Mouse (Mus musculus): ENCODE data around the gene Ptges. TPM values are rescaled to one million over a fixed set of nuclear protein-coding genes. Genes with fewer than 3 reads are reported as not detected.

Ptges gene
- polyA plus RNA-seq, 1 experiment = not detected

DNA sequence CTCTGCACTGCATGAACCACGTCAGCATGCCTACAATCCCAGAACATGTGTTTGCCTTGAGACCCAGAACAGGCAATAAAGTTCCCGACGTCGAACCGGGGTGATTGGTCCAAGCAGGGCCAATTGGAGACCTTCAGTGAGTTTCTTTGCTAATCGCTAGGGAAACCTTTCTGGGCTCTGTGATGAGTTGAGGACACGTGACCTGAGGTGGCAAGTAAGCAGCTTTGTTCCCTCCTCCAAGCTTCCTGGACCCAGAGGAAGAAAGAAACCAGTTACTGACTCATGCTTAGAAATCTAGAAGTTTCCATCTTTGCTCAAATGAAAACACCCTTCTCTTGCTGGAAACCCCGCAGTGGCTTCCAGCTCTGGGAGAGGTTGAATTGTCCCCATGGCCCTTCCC, 16.6 kb downstream of the Ptges start:
- no peak for TF ChIP-seq GATA1 (IDR thresholded peaks at IDR 0.05; ENCODE audit: low read length)

DNA sequence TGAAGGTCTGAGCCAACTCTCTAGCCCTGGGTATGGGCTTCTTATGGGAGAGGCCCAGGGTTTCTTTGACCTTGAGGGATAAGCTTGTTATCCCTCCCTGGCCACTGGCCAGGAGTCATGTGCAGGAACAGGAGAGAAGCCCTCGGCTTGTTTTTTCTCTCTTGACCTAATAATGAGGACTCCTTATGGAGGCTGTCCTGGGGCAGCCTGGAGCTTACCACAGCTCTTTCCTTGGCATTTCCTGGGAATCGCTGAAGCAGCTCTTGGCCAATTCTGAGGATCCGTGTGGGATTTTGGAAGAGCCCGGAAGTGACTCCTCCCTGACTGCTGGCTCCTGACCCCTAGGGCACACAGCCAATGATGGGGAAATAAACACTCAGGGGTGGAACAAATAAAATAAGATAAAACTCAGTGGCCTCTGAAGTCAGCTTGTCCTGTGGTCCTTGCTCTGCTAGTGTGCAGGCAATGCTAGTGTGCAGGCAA, 17.3 kb downstream of the Ptges start:
- no peak for TF ChIP-seq GATA1 (IDR thresholded peaks at IDR 0.05; ENCODE audit: low read length)

DNA sequence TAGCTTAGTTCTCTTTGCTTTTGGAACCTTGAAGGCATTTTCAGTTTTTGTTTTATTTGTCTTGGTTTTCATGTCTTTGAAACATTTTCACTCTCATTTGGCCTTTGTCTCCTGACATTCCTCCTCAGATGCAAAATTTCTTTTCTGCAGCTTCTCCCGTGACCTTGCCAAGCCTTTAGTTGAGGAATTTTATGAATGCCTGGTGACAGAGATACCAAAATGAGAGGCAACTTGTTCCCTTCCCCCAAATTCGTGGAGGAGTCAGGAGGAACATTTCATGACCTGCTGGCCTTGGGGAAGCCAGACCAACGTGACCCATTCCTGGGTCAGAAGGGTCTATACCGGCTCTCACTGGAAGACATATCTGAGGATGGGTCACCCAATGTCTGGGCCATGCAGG, 23.0 kb downstream of the Ptges start:
- no peak for TF ChIP-seq GATA1 (IDR thresholded peaks at IDR 0.05; ENCODE audit: low read length)

DNA sequence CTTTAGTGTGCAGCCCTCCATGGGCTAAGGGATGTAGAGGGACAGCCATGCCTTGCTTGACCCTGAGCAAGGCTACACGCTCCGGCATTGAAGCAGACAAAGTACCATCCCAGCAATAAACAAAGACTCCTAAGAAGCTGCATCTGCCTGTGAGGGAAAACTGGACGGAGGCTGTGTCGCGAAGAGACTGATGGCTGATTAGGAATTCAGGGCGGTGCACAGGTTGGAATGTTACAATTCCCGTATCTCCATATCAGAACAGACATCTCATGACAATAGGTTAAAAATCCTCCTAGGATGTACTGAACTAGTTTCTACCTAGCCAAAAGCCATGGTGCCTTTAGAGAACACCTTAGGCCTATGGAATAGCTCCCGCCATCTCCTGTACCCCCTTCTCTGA, 23.8 kb downstream of the Ptges start:
- TF ChIP-seq GATA1 (IDR thresholded peaks at IDR 0.05; ENCODE audit: low read length) = no peak

DNA sequence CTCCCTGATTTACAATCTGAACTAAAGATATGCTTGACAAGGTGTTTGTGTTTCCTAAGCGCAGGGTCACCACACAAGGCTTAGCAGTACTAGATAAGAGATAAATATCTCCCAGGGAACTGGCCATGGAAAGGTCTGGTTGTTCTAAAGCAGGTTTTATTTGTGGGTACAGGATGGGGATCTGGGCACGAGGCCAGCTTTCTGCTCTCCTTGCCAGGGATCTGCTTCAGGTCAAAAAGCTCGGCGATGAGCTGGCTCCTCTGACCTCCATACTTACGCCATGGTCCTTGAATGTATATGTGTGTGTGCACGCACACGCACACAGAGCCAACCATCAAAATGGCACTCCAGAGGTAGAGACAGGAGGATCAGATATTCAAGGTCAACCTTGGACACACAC, 24.7 kb downstream of the Ptges start:
- no peak for TF ChIP-seq GATA1 (IDR thresholded peaks at IDR 0.05; ENCODE audit: low read length)

DNA sequence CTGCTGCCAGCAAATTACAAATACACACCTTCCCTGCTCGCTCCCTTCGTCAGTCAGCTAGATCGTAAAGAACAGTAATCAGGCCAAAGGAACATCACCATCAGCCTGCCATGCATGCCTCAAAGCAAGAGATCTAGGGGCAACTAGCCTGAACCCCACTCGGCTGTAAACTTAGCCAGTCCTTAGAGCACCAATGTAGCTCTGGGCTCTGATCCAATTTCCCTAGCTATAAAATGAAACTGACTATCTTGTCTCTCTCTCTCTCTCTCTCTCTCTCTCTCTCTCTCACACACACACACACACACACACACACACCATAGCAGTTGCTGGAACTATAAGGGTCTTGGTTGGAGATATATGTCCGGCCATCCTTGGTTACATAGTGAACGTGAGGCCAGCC, 25.4 kb downstream of the Ptges start:
- no peak for TF ChIP-seq GATA1 (IDR thresholded peaks at IDR 0.05; ENCODE audit: low read length)

DNA sequence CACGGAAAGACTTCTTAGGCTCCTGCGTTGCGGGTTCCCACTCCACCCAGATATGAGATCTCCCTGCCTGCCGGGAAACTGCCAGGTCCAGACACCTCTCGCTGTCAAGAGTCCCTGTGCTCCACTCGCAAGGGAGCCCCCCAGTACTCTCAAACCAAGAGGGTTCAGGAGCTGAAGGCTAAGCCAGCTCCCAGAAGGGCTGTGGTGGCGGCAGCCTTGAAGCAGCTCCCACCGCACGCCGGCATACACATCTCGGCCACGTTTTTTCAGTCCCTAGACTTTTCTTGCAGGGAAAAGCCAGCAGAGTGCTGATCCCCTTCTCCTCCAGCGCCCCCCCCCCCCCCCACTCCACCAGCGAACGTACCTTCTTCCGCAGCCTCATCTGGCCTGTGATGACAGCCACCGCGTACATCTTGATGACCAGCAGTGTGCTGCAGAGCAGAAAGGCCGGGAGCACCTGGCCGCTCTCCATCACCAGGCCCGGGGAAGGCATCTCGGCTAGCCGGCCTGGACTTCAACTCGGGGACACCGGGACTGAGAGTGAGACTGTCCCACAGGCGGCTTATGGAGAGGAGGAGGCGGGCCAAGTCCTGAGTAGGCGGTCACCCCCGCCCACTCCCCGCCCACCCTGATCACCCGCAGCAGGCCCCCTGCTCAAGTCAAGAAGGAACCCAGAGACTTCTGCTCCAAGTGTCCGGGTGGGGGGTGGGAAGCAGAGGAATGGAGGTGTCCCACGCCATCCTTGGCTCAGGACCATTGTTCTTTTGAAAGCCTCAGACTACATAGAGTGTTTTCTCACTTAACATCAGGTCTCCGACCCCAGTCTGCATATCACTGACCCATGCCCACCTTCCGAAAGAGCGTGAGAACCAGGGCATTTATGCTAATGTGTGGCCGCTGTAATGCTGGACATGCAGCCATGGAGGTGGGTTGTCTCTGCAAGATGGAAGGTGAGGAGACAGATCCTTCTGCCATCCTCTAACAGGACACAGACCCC, 26.6 kb downstream of the Ptges start:
- TF ChIP-seq GATA1 (IDR thresholded peaks at IDR 0.05; ENCODE audit: low read length) = no peak

DNA sequence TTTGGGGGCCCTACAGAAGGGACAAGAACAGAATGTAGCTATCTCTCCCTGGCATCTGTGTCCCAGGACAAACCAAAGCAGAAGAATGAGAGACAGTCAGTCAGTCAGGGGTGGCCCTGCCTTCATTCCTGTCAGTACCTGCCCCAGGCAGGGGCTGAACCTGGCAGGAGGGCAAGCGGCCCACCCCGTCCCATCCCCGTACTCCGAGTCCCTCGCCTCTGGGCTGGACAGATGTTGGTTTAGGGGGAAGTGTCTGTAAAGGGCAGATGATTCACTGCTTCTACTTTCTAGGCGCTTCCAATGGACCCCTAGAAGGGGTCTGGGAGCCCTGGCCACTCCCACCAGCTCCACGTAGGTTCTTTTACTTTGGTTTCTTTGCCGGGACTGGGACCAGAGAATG, 27.4 kb downstream of the Ptges start:
- no peak for TF ChIP-seq GATA1 (IDR thresholded peaks at IDR 0.05; ENCODE audit: low read length)

DNA sequence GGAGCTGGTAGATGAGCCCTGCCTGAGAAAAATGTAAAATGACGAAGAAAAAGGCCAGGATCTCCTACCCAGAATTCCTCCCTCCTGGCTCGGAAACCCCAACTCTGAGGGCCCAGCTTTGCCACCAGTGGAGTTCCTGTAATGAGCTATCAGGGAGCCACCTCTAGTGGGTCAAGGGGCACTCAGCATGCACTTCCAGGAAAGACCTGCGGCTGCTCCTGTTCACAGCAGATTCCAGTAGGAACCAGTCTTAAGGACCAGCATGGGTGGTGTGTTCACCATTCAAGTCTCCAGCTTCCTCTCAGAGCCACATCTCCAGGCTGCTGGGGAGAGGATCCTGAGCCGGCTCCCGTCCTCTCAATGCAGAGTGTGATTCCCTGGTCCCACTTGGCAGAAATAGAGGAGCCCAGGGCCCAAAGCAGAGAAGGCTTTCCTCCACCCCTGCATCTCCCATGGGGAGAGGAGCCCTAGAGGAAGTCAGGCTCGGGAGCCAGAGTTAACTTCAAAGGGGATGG, 28.0 kb downstream of the Ptges start:
- TF ChIP-seq GATA1 (IDR thresholded peaks at IDR 0.05; ENCODE audit: low read length) = no peak

DNA sequence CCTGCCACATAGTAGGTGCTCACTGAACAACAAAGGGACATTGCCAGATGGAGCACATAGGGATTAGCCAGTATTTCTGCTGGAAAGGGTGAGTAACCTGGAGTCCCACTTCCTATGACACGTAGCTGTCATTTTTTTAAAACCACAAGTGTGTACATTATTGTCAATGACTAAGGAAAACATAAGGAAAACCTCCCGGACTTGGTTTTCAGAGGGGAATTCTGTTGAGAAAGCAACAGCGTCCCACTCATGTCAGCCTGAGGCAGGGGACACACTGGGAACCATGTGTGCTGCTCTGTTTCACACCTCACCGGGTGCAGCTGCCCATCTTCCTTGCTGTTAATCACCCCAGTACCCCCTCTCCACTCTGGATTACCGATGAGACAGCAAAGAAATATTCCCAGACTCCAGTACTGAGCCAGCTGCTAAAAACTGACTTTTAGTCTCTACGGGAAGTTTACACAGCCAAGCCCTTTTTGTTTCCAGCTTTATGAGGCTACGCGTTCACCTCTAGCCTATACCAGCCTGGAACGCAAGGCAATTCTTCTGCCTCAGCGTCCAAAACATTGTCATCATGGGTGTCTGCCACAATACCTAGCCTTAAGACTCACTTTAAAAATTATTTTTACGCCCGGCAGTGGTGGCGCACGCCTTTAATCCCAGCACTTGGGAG, 30.1 kb downstream of the Ptges start:
- TF ChIP-seq GATA1 (IDR thresholded peaks at IDR 0.05; ENCODE audit: low read length) = no peak

DNA sequence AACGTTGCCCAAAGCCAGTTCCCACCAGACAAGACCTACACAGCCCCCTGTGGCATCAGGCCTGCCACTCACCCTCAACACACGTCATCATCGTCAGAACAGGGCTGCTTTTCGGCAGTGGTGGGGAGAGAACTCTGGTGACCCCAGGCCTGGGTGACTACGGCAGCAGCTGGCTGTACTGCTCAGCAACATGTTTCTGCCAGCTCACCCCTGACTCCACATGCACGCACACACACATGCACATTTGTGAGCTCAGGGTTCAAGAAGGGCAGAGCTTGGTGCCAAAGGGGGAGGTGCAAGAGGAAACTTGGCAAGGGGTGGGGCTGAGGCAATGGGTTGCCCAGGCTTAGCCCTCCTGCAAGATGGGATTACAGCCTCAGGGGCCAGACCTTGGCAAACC, 32.4 kb downstream of the Ptges start:
- no peak for TF ChIP-seq GATA1 (IDR thresholded peaks at IDR 0.05; ENCODE audit: low read length)

DNA sequence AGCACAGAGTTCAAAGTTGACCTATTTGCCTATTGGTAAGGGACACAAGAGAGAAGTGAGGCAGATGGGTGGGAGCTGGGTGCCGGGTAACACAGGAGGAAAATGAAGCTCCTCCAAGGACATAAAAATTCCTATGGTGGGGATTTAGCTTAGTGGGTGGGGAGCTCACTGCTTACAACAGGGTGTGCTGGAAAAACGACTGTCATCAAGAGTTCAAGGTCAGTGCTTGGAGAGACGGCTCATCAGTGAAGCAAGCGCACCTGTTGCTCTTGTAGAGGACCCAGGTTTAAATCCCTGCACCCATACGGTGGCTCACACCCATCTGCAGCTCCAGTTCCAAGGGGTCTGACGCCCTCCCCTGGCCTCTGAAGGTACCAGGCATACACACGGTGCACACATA, 35.7 kb downstream of the Ptges start:
- no peak for TF ChIP-seq GATA1 (IDR thresholded peaks at IDR 0.05; ENCODE audit: low read length)

DNA sequence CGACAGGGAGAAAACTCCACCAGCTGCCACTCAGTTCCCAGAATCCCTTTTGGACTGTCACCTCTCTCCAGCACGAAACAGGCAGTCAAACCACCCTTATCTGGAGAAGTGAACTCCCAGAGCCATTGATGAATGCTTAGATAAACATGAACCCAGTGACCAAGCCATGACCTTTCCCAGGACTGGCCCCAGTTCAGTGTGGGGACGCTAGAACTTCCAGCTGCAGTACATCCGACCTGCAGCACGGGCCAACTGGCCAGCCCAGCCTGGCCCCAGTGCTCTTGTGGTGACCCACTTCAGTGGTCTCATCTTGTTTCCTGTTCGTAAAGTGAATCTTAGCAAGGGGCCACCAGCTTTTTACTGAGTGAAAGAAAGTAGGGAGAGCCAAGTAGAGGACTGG, 36.3 kb downstream of the Ptges start:
- TF ChIP-seq GATA1 (IDR thresholded peaks at IDR 0.05; ENCODE audit: low read length) = no peak

DNA sequence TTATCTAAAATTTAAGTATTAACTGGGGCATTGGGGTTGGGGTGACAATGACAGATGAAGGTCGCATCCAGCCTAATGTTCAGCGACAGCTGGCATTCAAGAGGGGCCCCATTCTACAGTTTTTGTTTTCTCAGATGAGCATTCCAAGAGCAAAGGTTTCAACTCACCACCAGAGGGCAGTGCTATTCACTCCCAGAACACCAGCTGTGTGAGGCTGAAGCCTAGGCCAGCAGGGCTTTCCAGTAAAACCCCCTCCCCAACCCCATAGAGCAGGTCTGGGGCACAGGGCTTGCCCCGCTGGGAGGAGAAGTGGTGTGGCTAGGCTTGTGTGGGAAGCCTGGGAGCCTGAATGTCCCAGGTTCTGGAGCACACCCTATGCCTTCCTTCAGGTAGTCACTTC, 38.7 kb downstream of the Ptges start:
- TF ChIP-seq GATA1 (IDR thresholded peaks at IDR 0.05; ENCODE audit: low read length) = no peak

DNA sequence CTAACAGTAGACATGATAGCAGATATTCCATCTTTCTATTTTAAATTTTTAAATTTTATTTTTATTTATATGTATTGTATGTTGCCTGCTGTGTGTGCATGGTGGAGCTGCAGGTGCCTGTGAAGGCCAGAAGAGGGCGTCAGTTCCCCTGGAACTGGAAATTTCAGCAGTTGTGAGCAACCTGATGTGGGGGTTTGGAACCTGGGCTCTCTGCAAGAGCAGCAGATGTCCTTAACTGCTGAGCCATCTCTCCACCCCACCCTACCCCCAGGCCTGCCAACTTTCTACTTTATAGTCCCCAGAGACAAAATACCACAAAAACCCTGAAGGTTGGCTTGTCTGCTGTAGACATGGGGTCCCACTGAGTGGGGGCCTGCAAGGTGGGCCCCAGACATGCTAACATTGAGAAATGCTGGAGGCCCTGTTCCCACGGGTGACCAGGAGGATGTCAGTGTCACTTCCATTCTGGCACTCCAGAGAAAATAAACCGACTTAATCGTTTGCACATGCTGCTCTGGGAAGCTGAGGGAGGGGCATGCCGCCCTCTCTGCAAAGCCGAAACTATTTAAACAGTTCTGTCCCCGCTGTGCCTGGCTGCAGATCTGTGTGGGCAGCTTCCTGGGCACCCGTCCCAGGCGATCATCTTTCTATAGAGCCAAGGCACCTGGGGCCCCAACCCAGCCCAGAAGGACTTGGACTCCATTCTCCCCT, 44.1 kb downstream of the Ptges start:
- TF ChIP-seq GATA1 (IDR thresholded peaks at IDR 0.05; ENCODE audit: low read length) = no peak
